ENCODE assay signal across 8 mouse cellular contexts in the genomic region with DNA sequence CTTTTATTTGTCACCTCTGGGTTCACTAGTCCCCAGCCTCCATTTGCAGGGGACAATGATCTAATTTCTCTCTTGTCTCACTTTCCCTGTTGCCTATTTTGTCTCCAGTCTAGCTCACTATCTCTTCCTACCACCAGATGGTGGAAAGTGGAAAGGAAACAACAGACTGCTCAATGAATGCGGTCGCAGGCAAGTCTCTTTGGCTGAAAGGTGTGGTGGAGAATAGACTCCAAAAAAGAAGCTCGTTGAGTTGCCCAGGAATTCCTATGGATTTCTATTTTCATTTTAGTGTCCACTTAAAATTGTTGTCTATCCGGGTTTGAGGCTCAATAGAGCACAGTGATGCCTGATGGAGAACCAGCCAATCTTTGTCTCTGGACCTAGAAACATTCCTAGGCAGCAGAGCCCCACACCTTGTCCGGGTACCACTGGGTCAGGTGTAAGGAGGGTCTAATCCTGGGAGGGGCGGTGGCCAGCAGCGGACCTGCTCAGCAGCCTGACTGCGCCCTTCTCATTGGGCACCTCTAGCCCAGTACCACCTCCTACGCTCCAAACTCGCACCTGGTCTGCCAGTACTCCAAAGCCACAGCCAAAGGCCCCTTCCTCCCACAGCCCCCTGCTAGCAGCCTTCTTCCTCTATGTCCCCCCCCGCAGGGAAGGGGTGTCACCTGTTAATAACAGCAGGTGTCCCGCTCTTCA. TPM values are rescaled to one million over a fixed set of nuclear protein-coding genes. Genes with fewer than 3 reads are reported as not detected.
DNase-seq lines count a peak whose midpoint lies in the region; ATAC-seq and TF ChIP-seq lines count a peak whose summit lies in the region.

No protein-coding gene starts in this region.

- H3K4me3 ChIP-seq in embryonic facial prominence, embryonic 15.5 days (replicated peaks) = peak overlapping the region; percentile 60
- peak overlapping the region; percentile 55 for H3K4me3 ChIP-seq in limb, embryonic 12.5 days (replicated peaks)
- H3K4me3 ChIP-seq in midbrain, postnatal 0 days (ENCODE audit: low read depth, low read length) = peak overlapping the region; percentile 60

- ATAC-seq in embryonic facial prominence, embryonic 15.5 days (ENCODE audit: insufficient number of reproducible peaks, low FRiP score, low TSS enrichment, low read depth) = peak; percentile 12; the same call in 1 of the 2 replicates
- ATAC-seq in inflammation-experienced regulatory T-cells, adult 6 months = peak; percentile 56
- ATAC-seq in limb, embryonic 12.5 days (ENCODE audit: insufficient number of reproducible peaks, insufficient read depth, low FRiP score, low TSS enrichment, low read depth) = peak; percentile 61
- ATAC-seq in midbrain, postnatal 0 days (ENCODE audit: low FRiP score) = peak; percentile 64

- H3K36me3 ChIP-seq in embryonic facial prominence, embryonic 15.5 days = no peaks in the 10 kb centered on the region
- H3K36me3 ChIP-seq in limb, embryonic 12.5 days = no peaks in the 10 kb centered on the region
- no peaks in the 10 kb centered on the region for H3K36me3 ChIP-seq in midbrain, postnatal 0 days (ENCODE audit: insufficient read depth, low read length)

- H3K9ac ChIP-seq in embryonic facial prominence, embryonic 15.5 days = no peak overlapping the region
- no peak overlapping the region for H3K9ac ChIP-seq in limb, embryonic 12.5 days (replicated peaks)
- peak overlapping the region; percentile 55 for H3K9ac ChIP-seq in midbrain, postnatal 0 days (replicated peaks; ENCODE audit: low read length, poor library complexity, severe bottlenecking)

- H3K27ac ChIP-seq in embryonic facial prominence, embryonic 15.5 days (replicated peaks) = no peak overlapping the region
- no peak overlapping the region for H3K27ac ChIP-seq in limb, embryonic 12.5 days
- peak overlapping the region; percentile 62; the same call in 1 of the 2 replicates for H3K27ac ChIP-seq in midbrain, postnatal 0 days (ENCODE audit: low read depth, low read length)

- H3K4me2 ChIP-seq in embryonic facial prominence, embryonic 15.5 days (replicated peaks) = peak overlapping the region; percentile 66
- peak overlapping the region; percentile 64 for H3K4me2 ChIP-seq in limb, embryonic 12.5 days
- H3K4me2 ChIP-seq in midbrain, postnatal 0 days (ENCODE audit: low read depth, low read length, poor library complexity, severe bottlenecking) = peak overlapping the region; percentile 57

- DNase-seq in kidney, adult 11 months = peak; percentile 6
- no peak for DNase-seq in kidney, adult 8-10 months
- peak; percentile 22 for DNase-seq in ZHBTc4 (ENCODE audit: low read depth, low spot score)
- DNase-seq in midbrain, postnatal 0 days (ENCODE audit: low spot score) = peak; percentile 67
- no peak for DNase-seq in yolk sac, embryonic 10.5 days (ENCODE audit: low spot score)

- TF ChIP-seq CTCF in midbrain, postnatal 0 days (IDR thresholded peaks at IDR 0.05) = peak; percentile 80

- H3K27me3 ChIP-seq in embryonic facial prominence, embryonic 15.5 days = 0 out of 2 replicates have a peak, but pooled peaks cover 4% of the 10 kb centered on the region
- peaks cover 64% of the 10 kb centered on the region for H3K27me3 ChIP-seq in limb, embryonic 12.5 days
- no peaks in the 10 kb centered on the region for H3K27me3 ChIP-seq in midbrain, postnatal 0 days (ENCODE audit: insufficient read depth, low read length)

- 20% methylated on average over 12 of the region's 12 CpGs for WGBS in embryonic facial prominence, embryonic 15.5 days
- WGBS in limb, embryonic 12.5 days = 25% methylated on average over 12 of the region's 12 CpGs
- 30% methylated on average over 10 of the region's 12 CpGs for WGBS in midbrain, postnatal 0 days

- H3K4me1 ChIP-seq in embryonic facial prominence, embryonic 15.5 days = 0 out of 2 replicates have a peak, but pooled peaks cover 3% of the 10 kb centered on the region
- no peaks in the 10 kb centered on the region for H3K4me1 ChIP-seq in limb, embryonic 12.5 days (replicated peaks)
- no peaks in the 10 kb centered on the region for H3K4me1 ChIP-seq in midbrain, postnatal 0 days (ENCODE audit: insufficient read depth, low read length)

- no peaks in the 10 kb centered on the region for H3K9me3 ChIP-seq in embryonic facial prominence, embryonic 15.5 days (replicated peaks)
- H3K9me3 ChIP-seq in limb, embryonic 12.5 days = no peaks in the 10 kb centered on the region
- H3K9me3 ChIP-seq in midbrain, postnatal 0 days (ENCODE audit: low read length) = no peaks in the 10 kb centered on the region

RNA-seq across cellular contexts. Expression of gene Sh3kbp1, which starts 0.7 kb away (rescaled TPM):
- polyA plus RNA-seq in embryonic facial prominence, embryonic 15.5 days (2015; fragmentation: Nextera tagmentation; extraction: Ambion mirVana) = 39.1 and 40.8 TPM in 2 replicates
- polyA plus RNA-seq in inflammation-experienced regulatory T-cells, adult 6 months (2017; shearing (Covaris generic)) = 100 to 1,000 TPM; 240 to 325 (median 290) TPM
- polyA plus RNA-seq in limb, embryonic 12.5 days (2016; fragmentation: Nextera tagmentation; extraction: Ambion mirVana) = 26.3 and 28.5 TPM in 2 replicates
- 41.9 and 56.3 TPM in 2 replicates for total RNA-seq in midbrain, postnatal 0 days (2014; rRNA removed)
- polyA plus RNA-seq in midbrain, postnatal 0 days (2015; fragmentation: Nextera tagmentation; extraction: Ambion mirVana) = 37.0 and 42.4 TPM in 2 replicates

Comparison
In these comparisons a context has a peak if more than half of its experiments do, and no peak if none do; other contexts are left out.
1. DNase-seq: peak in kidney, adult 11 months (single experiment), ZHBTc4 (single experiment) and midbrain, postnatal 0 days (single experiment); none in kidney, adult 8-10 months (0 of 2) and yolk sac, embryonic 10.5 days (single experiment).
2. ATAC-seq: peak in every context shown above with its lines; median percentile 64 in midbrain, postnatal 0 days; 61 in limb, embryonic 12.5 days; 56 in inflammation-experienced regulatory T-cells, adult 6 months; 12 in embryonic facial prominence, embryonic 15.5 days.
3. Peak in every context shown above with its lines, with median percentiles within 50 percentile points of each other: H3K4me2 ChIP-seq and H3K4me3 ChIP-seq.